ENCODE assay signal across 1 mouse cellular context in genomic region chr9:110132201-110132605, GRCm38 (mm10).
TF ChIP-seq lines count a peak whose summit lies in the region.

No protein-coding gene starts in this region.

TF ChIP-seq in MEL, 35 proteins besides CTCF, POLR2A, EP300 and RAD21 (continued from another document):
- no peak for TF ChIP-seq HCFC1 (IDR thresholded peaks at IDR 0.05; ENCODE audit: low read depth, low read length)
- TF ChIP-seq NELFE (IDR thresholded peaks at IDR 0.05; ENCODE audit: low read depth, low read length): no peak
- TF ChIP-seq USF1 (IDR thresholded peaks at IDR 0.05; ENCODE audit: low read depth, low read length): no peak
- no peak for TF ChIP-seq POLR2AphosphoS2 (IDR thresholded peaks at IDR 0.05; ENCODE audit: low read length)
- 0 out of 2 replicates have a peak, but pooled peaks have one; percentile 36 for TF ChIP-seq MAX (IDR thresholded peaks at IDR 0.05; ENCODE audit: low read length)
- TF ChIP-seq GABPA (IDR thresholded peaks at IDR 0.05; ENCODE audit: low read depth, low read length): no peak
- no peak for TF ChIP-seq USF2 (IDR thresholded peaks at IDR 0.05; ENCODE audit: borderline replicate concordance in 1 of 2, insufficient read depth in 1 of 2, low read depth in 1 of 2, low read length in 2 of 2)
- no peak for TF ChIP-seq RCOR1 (IDR thresholded peaks at IDR 0.05; ENCODE audit: low read depth, low read length)
- 0 out of 2 replicates have a peak, but pooled peaks have one; percentile 21 for TF ChIP-seq CHD2 (IDR thresholded peaks at IDR 0.05; ENCODE audit: low read length)
- no peak for TF ChIP-seq ZMIZ1 (IDR thresholded peaks at IDR 0.05; ENCODE audit: low read depth, low read length)
- no peak for TF ChIP-seq TAL1 (IDR thresholded peaks at IDR 0.05; ENCODE audit: low read length)
